19 mouse cellular contexts compared by ENCODE assay signal in the genomic region with DNA sequence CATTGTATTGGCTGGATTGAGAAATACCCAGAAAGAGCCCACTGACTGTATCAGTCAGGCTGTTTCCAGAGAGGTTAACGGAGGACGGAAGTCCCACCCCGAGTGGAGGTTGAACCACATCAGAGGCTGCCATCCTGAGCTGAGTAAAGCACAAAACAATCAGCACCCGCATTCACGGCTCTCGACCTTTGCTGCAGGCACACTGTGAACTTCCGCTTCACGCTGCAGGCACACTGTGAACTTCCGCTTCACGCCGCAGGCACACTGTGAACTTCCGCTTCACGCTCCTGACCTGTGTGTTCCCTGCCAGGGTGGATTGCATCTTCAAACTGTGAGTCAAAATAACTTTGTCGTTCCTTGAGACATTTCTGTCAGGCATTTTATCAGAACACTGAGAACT. TPM values are rescaled to one million over a fixed set of nuclear protein-coding genes. Genes with fewer than 3 reads are reported as not detected.
DNase-seq lines count a peak whose midpoint lies in the region; ATAC-seq lines count a peak whose summit lies in the region.
"Had no signal": no experiment of that assay in that cellular context is flagged by ENCODE, and none has a peak within 500 bp of the region (broad histone marks: within the 10 kb centered on the region; RNA-seq: fewer than 3 reads in every experiment).

No protein-coding gene starts in this region.

- H3K27ac ChIP-seq in midbrain, embryonic 14.5 days (replicated peaks; ENCODE audit: low read depth, low read length), result no peak overlapping the region
- no peak overlapping the region for H3K27ac ChIP-seq in hindbrain, embryonic 14.5 days
- H3K27ac ChIP-seq in kidney, embryonic 14.5 days (ENCODE audit: low read depth, low read length), result no peak overlapping the region
- H3K27ac ChIP-seq: heart, embryonic 15.5 days; hindbrain, postnatal 0 days; layer of hippocampus, adult 2 months had no signal

- no peaks in the 10 kb centered on the region for H3K4me1 ChIP-seq in midbrain, embryonic 14.5 days (ENCODE audit: control insufficient read depth, insufficient read depth, low read length)
- H3K4me1 ChIP-seq in hindbrain, embryonic 14.5 days (replicated peaks; ENCODE audit: control insufficient read depth, insufficient read depth, low read length), result no peaks in the 10 kb centered on the region
- no peaks in the 10 kb centered on the region for H3K4me1 ChIP-seq in kidney, embryonic 14.5 days (ENCODE audit: control insufficient read depth, insufficient read depth, low read length)
- H3K4me1 ChIP-seq: heart, embryonic 15.5 days had no signal

- H3K36me3 ChIP-seq in midbrain, embryonic 14.5 days (ENCODE audit: control insufficient read depth, insufficient read depth, low read length), result no peaks in the 10 kb centered on the region
- H3K36me3 ChIP-seq in hindbrain, embryonic 14.5 days (replicated peaks; ENCODE audit: control insufficient read depth, insufficient read depth), result no peaks in the 10 kb centered on the region
- H3K36me3 ChIP-seq in kidney, embryonic 14.5 days (ENCODE audit: control insufficient read depth, insufficient read depth, low read length), result no peaks in the 10 kb centered on the region
- H3K36me3 ChIP-seq: heart, embryonic 15.5 days had no signal

- H3K9me3 ChIP-seq in midbrain, embryonic 14.5 days (ENCODE audit: control insufficient read depth, low read length), result no peaks in the 10 kb centered on the region
- H3K9me3 ChIP-seq in hindbrain, embryonic 14.5 days (ENCODE audit: control insufficient read depth, low read length), result no peaks in the 10 kb centered on the region
- no peaks in the 10 kb centered on the region for H3K9me3 ChIP-seq in kidney, embryonic 14.5 days (ENCODE audit: control insufficient read depth, low read length)
- H3K9me3 ChIP-seq: heart, embryonic 15.5 days had no signal

- H3K27me3 ChIP-seq in midbrain, embryonic 14.5 days (ENCODE audit: control insufficient read depth, insufficient read depth, low read length), result no peaks in the 10 kb centered on the region
- no peaks in the 10 kb centered on the region for H3K27me3 ChIP-seq in hindbrain, embryonic 14.5 days (ENCODE audit: control insufficient read depth, insufficient read depth, low read length)
- H3K27me3 ChIP-seq in kidney, embryonic 14.5 days (ENCODE audit: control insufficient read depth, insufficient read depth, low read length), result no peaks in the 10 kb centered on the region
- H3K27me3 ChIP-seq: heart, embryonic 15.5 days had no signal

- H3K4me2 ChIP-seq in midbrain, embryonic 14.5 days (ENCODE audit: low read length), result no peak overlapping the region
- no peak overlapping the region for H3K4me2 ChIP-seq in hindbrain, embryonic 14.5 days (replicated peaks)
- no peak overlapping the region for H3K4me2 ChIP-seq in kidney, embryonic 14.5 days (replicated peaks; ENCODE audit: low read depth, low read length)
- H3K4me2 ChIP-seq: heart, embryonic 15.5 days had no signal

- DNase-seq in spleen, postnatal 36 days (ENCODE audit: low spot score in 2 of 2), result peak; percentile 13 to 26
- DNase-seq in spleen, postnatal 14 days (ENCODE audit: low spot score in 2 of 2), result no peak
- peak; percentile 84 for DNase-seq in induced T-regulatory cell, adult 2 months (ENCODE audit: low read depth)
- DNase-seq in thymus, postnatal 4 days, result peak; percentile 65
- no peak for DNase-seq in midbrain, embryonic 14.5 days
- DNase-seq in hindbrain, embryonic 14.5 days (ENCODE audit: low spot score), result no peak
- DNase-seq: adrenal gland, adult 8-10 months; cerebellum, postnatal 25 days; right cerebral cortex, postnatal 25 days had no signal

- ATAC-seq in megakaryocyte, adult 5-6 weeks (ENCODE audit: poor library complexity, severe bottlenecking), result peak; percentile 27; the same call in 1 of the 2 replicates
- no peak for ATAC-seq in midbrain, embryonic 14.5 days (ENCODE audit: low FRiP score, low TSS enrichment)
- no peak for ATAC-seq in hindbrain, embryonic 14.5 days (ENCODE audit: low FRiP score)
- ATAC-seq in kidney, embryonic 14.5 days (ENCODE audit: low FRiP score, low TSS enrichment), result no peak
- ATAC-seq: hindbrain, postnatal 0 days; Patski had no signal

- H3K9ac ChIP-seq in midbrain, embryonic 14.5 days (replicated peaks; ENCODE audit: low read length), result no peak overlapping the region
- no peak overlapping the region for H3K9ac ChIP-seq in hindbrain, embryonic 14.5 days
- H3K9ac ChIP-seq in kidney, embryonic 14.5 days (ENCODE audit: low read depth, low read length), result no peak overlapping the region
- H3K9ac ChIP-seq: heart, embryonic 15.5 days had no signal

- WGBS in midbrain, embryonic 14.5 days, result 85% methylated on average over 14 of the region's 14 CpGs
- WGBS in hindbrain, embryonic 14.5 days, result 83% methylated on average over 14 of the region's 14 CpGs
- 90% methylated on average over 14 of the region's 14 CpGs for WGBS in kidney, embryonic 14.5 days

- H3K4me3 ChIP-seq in midbrain, embryonic 14.5 days (replicated peaks; ENCODE audit: low read depth, low read length), result no peak overlapping the region
- H3K4me3 ChIP-seq in hindbrain, embryonic 14.5 days (replicated peaks; ENCODE audit: low read length), result no peak overlapping the region
- no peak overlapping the region for H3K4me3 ChIP-seq in kidney, embryonic 14.5 days (ENCODE audit: low read length)
- H3K4me3 ChIP-seq: heart, embryonic 15.5 days; layer of hippocampus, adult 2 months; megakaryocyte, embryonic 14.5 days had no signal

RNA-seq across cellular contexts. Expression of gene Aldh8a1, which starts 42.1 kb away (rescaled TPM):
- total RNA-seq in megakaryocyte, adult 5-6 weeks (2015), result 0.09 TPM in 1 of 2 replicates, not detected in the other
- total RNA-seq in megakaryocyte, adult 5-6 weeks (2017), result 0.11 TPM in 1 of 2 replicates, not detected in the other
- 0.08 TPM in 1 of 2 replicates, not detected in the other for polyA plus RNA-seq in midbrain, embryonic 14.5 days (2014; fragmentation: Nextera tagmentation; extraction: Ambion mirVana)
- polyA plus RNA-seq in hindbrain, embryonic 14.5 days (2014; fragmentation: Nextera tagmentation; extraction: Ambion mirVana), result 0.09 TPM in 1 of 2 replicates, not detected in the other
- 0.30 and 0.72 TPM in 2 replicates for polyA plus RNA-seq in kidney, embryonic 14.5 days (2014; fragmentation: Nextera tagmentation; extraction: Ambion mirVana)
- total RNA-seq: hindbrain, postnatal 0 days; left cerebral cortex, postnatal 10 days had no signal
- polyA plus RNA-seq: C2C12; embryonic facial prominence, embryonic 11.5 days; heart, embryonic 15.5 days; hindbrain, postnatal 0 days had no signal

Comparison
In these comparisons a context has a peak if more than half of its experiments do, and no peak if none do; other contexts are left out.
1. DNase-seq: peak in spleen, postnatal 36 days (2 of 2), induced T-regulatory cell, adult 2 months (single experiment) and thymus, postnatal 4 days (single experiment); none in spleen, postnatal 14 days (0 of 2), midbrain, embryonic 14.5 days (single experiment) and hindbrain, embryonic 14.5 days (single experiment).